Mouse (Mus musculus) heart, embryonic 12.5 days (tissue): ENCODE results near the gene Aagab. TPM values are rescaled to one million over a fixed set of nuclear protein-coding genes. Genes with fewer than 3 reads are reported as not detected.

Experiments used
- ATAC-seq: fragments of 200-750 bp; cut with Nextera tagmentation; 2 replicates; pipeline ENCODE4 v1.8.0; 2017; ENCODE audit warnings: moderate TSS enrichment, moderate library complexity; ENCODE audit not compliant: insufficient number of reproducible peaks, low FRiP score
- H3K27ac ChIP-seq: fragments of 300-500 bp; sonication (generic); 2 replicates; pipeline ENCODE4 v1.5.1; 2016; ENCODE audit warnings: mild to moderate bottlenecking, moderate library complexity; ENCODE audit not compliant: poor library complexity, severe bottlenecking
- H3K27me3 ChIP-seq: fragments of 300-500 bp; sonication (generic); replicated peaks from 2 replicates; pipeline ENCODE4 v1.6.1; 2016; ENCODE audit warnings: mild to moderate bottlenecking, moderate library complexity
- H3K36me3 ChIP-seq: fragments of 300-500 bp; sonication (generic); 2 replicates; pipeline ENCODE4 v1.6.1; 2016; ENCODE audit warnings: mild to moderate bottlenecking, moderate library complexity
- H3K4me1 ChIP-seq: fragments of 300-500 bp; sonication (generic); replicated peaks from 2 replicates; pipeline ENCODE4 v1.6.1; 2016; ENCODE audit warnings: mild to moderate bottlenecking
- H3K4me2 ChIP-seq: fragments of 300-500 bp; sonication (generic); 2 replicates; pipeline ENCODE4 v1.6.1; 2016; ENCODE audit warnings: mild to moderate bottlenecking, moderate library complexity
- H3K4me3 ChIP-seq: fragments of 300-500 bp; sonication (generic); 2 replicates; pipeline ENCODE4 v1.5.1; 2016; ENCODE audit warnings: mild to moderate bottlenecking
- H3K9ac ChIP-seq: fragments of 300-500 bp; sonication (generic); 2 replicates; pipeline ENCODE4 v1.6.1; 2016; ENCODE audit warnings: mild to moderate bottlenecking, moderate library complexity
- H3K9me3 ChIP-seq: fragments of 300-500 bp; sonication (generic); replicated peaks from 2 replicates; pipeline ENCODE4 v1.6.1; 2016; ENCODE audit warnings: mild to moderate bottlenecking, moderate library complexity
- WGBS: fragments of 180-500 bp; shearing (Covaris S2); methylation state at CpG from one replicate; pipeline ENCODE4 v1.1.7; 2016; 5-methylcytosine and 5-hydroxymethylcytosine counted together
- polyA plus RNA-seq: library from polyadenylated mRNA; unstranded; fragments of >200 nt; fragmentation: Nextera tagmentation; extraction: Ambion mirVana; gene quantifications from 2 replicates; pipeline ENCODE4 v1.2.1, GENCODE M21; 2016

Gene Aagab
- 23.2 and 26.2 TPM in 2 replicates for polyA plus RNA-seq

DNA sequence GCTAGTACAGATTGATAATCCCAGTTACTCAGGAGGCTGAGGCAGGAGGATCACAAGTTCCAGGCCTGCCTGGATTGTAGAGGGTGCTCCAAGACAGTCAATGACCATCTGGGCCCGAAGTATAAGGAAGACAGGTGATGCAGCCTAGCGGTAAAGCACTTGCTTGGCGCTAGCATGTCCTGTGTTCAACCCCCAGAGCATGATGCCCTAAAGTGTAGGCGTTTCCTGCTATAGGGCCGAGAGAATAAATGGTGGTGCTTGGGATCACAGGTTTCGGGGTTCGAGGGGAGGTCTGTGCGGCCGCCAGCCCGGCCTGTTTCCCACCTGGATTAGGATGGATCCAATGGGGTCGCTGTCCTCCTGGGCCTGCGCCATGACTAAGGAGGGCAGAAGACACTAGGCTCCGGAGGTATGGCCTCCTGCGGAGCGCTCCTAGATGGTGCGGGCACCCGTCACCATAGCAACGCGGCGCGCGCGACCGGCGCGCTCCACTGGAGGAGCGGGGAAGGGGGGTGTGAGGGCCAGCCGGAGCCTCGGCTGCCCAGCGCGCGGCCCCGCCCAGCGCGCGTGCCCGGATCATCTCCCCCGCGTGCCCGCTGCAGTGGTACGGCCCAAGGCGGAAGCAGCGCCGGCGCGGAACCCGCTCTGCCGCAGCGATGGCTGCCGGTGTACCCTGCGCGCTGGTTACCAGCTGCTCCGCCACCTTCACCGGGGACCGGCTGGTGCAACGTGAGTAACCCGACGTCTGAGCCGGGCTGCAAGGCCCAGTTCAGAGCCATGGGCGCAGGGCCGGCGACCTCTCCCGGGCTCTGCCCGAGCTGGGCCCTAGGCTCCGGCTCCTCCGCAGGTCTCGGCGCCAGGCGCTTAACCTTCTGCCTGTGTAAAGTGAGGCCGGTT is at the start of gene Aagab, which contains the start of gene Iqch:
Gene Aagab, plus strand, starts transcription at position 618 of the 897 bp plus-strand sequence.
Gene Iqch, minus strand, starts transcription at position 451 of the 897 bp plus-strand sequence.
- Histone ChIP-seq H3K36me3 (no peaks in the 10 kb centered on the region), H3K27ac (no peak within 1 kb of the TSS), H3K9ac (peak within 1 kb of the TSS; percentile 83), H3K4me1 (peaks cover 26% of the 10 kb centered on the region), H3K4me2 (peak within 1 kb of the TSS; percentile 73), H3K4me3 (peak within 1 kb of the TSS; percentile 81), H3K27me3 (no peaks in the 10 kb centered on the region), H3K9me3 (no peaks in the 10 kb centered on the region)
- WGBS = 1% methylated on average over 70 of the region's 70 CpGs
- peak; percentile 99 for ATAC-seq

DNA sequence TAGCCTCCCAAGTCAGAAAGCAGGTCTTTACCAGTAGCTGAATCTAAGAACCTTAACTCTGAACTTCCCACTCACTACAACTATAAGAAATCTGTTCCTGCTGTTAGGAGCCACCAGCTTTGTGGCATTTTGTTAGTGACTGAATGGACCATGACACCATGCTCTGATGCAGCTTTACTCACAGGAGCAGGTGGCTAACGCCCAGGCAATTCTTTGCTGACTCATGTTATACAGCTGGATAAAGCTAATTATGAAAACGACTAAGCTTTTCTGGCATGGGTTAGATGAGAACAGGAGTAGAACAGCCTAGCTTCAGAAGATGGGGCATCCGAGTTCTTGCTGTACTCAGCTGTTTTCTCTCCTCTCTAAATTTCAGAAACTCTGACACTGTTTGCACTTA is 48.8 kb upstream of the Aagab start:
- no peaks in the 10 kb centered on the region for H3K36me3 ChIP-seq
- H3K4me1 ChIP-seq = peaks cover 9% of the 10 kb centered on the region
- H3K27ac ChIP-seq = no peak overlapping the region
- H3K4me3 ChIP-seq = no peak overlapping the region
- WGBS = 76% methylated on average over 3 of the region's 3 CpGs
- peaks cover 9% of the 10 kb centered on the region; the same call in 1 of the 2 replicates for H3K27me3 ChIP-seq
- ATAC-seq = no peak
- H3K9me3 ChIP-seq = no peaks in the 10 kb centered on the region
- H3K9ac ChIP-seq = no peak overlapping the region
- H3K4me2 ChIP-seq = no peak overlapping the region

DNA sequence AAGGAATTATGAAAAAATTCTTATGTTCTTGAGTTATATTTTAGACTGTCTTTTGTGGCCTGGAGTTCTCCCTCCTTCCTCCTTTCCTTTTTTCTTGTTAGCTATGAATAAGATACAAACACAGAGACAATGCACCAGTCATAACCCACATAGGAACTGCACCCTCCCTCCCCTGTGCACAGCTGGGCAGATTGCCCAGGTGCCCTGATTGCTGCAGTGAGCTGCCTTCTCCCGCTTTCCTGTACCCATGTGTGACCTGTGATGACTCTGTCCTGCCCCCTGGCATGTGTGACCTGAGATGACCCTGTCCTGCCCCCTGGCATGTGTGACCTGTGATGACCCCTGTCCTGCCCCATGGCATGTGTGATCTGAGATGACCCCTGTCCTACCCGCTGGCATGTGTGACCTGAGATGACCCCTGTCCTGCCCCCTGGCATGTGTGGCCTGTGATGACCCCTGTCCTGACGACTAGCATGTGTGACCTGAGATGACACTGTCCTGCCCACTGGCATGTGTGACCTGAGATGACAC is 46.9 kb upstream of the Aagab start:
- WGBS = 59% methylated on average over 3 of the region's 3 CpGs
- ATAC-seq = no peak
- no peaks in the 10 kb centered on the region for H3K9me3 ChIP-seq
- no peak overlapping the region for H3K4me3 ChIP-seq
- H3K27ac ChIP-seq = no peak overlapping the region
- H3K27me3 ChIP-seq = 0 out of 2 replicates have a peak, but pooled peaks cover 4% of the 10 kb centered on the region
- no peak overlapping the region for H3K9ac ChIP-seq
- H3K4me2 ChIP-seq = no peak overlapping the region
- 0 out of 2 replicates have a peak, but pooled peaks cover 3% of the 10 kb centered on the region for H3K4me1 ChIP-seq
- no peaks in the 10 kb centered on the region for H3K36me3 ChIP-seq

- ATAC-seq = no peak
- no peak overlapping the region for H3K9ac ChIP-seq
Measured at GRCm38 (mm10) chr9:63556316-63556715, 46.1 kb upstream of the Aagab start.

GRCm38 (mm10) chr9:63556933-63557332 is 45.5 kb upstream of the Aagab start:
- Histone ChIP-seq H3K9ac (no peak overlapping the region), H3K27ac (no peak overlapping the region), H3K4me1 (0 out of 2 replicates have a peak, but pooled peaks cover 3% of the 10 kb centered on the region), H3K4me2 (no peak overlapping the region), H3K9me3 (no peaks in the 10 kb centered on the region), H3K36me3 (no peaks in the 10 kb centered on the region), H3K27me3 (0 out of 2 replicates have a peak, but pooled peaks cover 10% of the 10 kb centered on the region), H3K4me3 (no peak overlapping the region)
- 71% methylated on average over 8 of the region's 8 CpGs for WGBS
- ATAC-seq = no peak

More at GRCm38 (mm10) chr9:63556316-63556715, 46.1 kb upstream of the Aagab start:
- Histone ChIP-seq H3K9me3 (no peaks in the 10 kb centered on the region), H3K27me3 (0 out of 2 replicates have a peak, but pooled peaks cover 9% of the 10 kb centered on the region), H3K4me1 (0 out of 2 replicates have a peak, but pooled peaks cover 3% of the 10 kb centered on the region), H3K27ac (no peak overlapping the region), H3K36me3 (no peaks in the 10 kb centered on the region), H3K4me2 (no peak overlapping the region), H3K4me3 (no peak overlapping the region)
- 45% methylated on average over 1 of the region's 1 CpGs for WGBS

DNA sequence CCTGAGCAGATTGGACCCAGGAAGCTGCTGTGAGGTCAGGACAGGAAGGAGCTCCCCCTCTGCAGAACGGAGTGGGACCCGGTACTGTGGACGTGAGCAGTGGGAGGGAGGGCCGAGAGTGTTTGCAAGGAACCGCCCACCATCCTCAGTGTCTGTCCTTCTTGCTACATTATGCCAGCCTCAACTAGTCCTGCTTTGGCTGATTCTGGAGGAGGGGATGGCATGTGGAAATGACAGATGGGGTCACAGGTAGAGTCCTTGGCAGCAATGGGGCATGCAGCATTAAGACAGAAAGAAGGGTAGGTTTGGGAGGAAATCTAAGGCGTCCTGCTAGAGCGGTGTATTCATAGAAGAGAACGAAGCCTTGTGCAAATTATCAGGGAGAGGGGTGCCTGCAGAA is 40.5 kb upstream of the Aagab start:
- no peak overlapping the region for H3K4me3 ChIP-seq
- WGBS = 69% methylated on average over 8 of the region's 8 CpGs

DNA sequence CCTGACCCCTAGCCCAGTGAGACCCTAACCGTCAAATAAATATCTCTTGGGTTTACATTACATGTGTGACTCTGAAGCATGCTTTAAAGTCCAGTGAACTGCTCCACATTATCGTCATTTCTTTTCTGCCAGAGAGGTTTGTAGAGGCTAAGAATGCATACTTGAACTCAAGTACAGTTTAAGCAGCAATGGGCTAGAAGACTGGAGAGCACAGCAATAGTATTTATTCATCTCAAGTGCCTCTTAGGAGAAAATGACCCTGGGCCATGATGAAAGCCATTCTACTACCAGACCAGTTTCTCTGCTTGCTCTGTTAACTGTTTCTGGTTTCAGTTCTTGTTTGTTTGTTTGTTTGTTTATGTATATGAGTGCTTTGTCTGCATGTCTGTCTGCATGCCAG is 39.0 kb upstream of the Aagab start:
- no peak overlapping the region for H3K27ac ChIP-seq
- WGBS = 54% methylated on average over 2 of the region's 2 CpGs
- peaks cover 7% of the 10 kb centered on the region for H3K4me1 ChIP-seq

More for the DNA sequence above, 40.5 kb upstream of the Aagab start:
- Histone ChIP-seq H3K27me3 (peaks cover 18% of the 10 kb centered on the region; the same call in 1 of the 2 replicates), H3K4me2 (no peak overlapping the region), H3K36me3 (no peaks in the 10 kb centered on the region), H3K27ac (no peak overlapping the region), H3K9ac (no peak overlapping the region), H3K4me1 (no peaks in the 10 kb centered on the region), H3K9me3 (no peaks in the 10 kb centered on the region; the same call in 1 of the 2 replicates)
- ATAC-seq = no peak

DNA sequence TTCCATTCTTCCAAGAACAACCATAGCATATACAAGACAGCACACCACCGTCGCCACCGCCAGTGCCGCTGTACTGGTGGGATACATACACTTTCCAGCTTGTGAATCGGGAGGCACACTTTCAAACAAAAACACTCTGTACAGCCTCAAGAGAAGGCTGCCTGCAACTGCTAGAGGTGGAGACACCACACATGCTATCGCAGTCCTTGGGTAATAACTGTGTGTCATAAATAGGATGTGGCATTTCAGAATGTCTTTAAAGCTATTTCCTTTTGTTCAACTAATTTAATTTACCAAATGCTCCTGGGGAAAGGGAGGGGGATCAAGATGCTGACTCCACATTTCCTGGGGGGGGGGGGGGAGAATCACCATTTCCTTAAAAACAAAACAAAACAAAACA is 34.1 kb upstream of the Aagab start:
- ATAC-seq = no peak
- H3K36me3 ChIP-seq = no peaks in the 10 kb centered on the region
- H3K9ac ChIP-seq = no peak overlapping the region
- no peak overlapping the region for H3K4me3 ChIP-seq
- 0 out of 2 replicates have a peak, but pooled peaks cover 5% of the 10 kb centered on the region for H3K27me3 ChIP-seq
- no peak overlapping the region for H3K27ac ChIP-seq
- peaks cover 21% of the 10 kb centered on the region for H3K4me1 ChIP-seq
- WGBS = 80% methylated on average over 6 of the region's 6 CpGs
- H3K9me3 ChIP-seq = no peaks in the 10 kb centered on the region; the same call in 1 of the 2 replicates
- peak overlapping the region; percentile 48; the same call in 1 of the 2 replicates for H3K4me2 ChIP-seq

More for the DNA sequence above, 39.0 kb upstream of the Aagab start:
- Histone ChIP-seq H3K4me3 (no peak overlapping the region), H3K9me3 (no peaks in the 10 kb centered on the region; the same call in 1 of the 2 replicates), H3K36me3 (no peaks in the 10 kb centered on the region), H3K27me3 (peaks cover 18% of the 10 kb centered on the region; the same call in 1 of the 2 replicates), H3K4me2 (no peak overlapping the region), H3K9ac (no peak overlapping the region)
- no peak for ATAC-seq

DNA sequence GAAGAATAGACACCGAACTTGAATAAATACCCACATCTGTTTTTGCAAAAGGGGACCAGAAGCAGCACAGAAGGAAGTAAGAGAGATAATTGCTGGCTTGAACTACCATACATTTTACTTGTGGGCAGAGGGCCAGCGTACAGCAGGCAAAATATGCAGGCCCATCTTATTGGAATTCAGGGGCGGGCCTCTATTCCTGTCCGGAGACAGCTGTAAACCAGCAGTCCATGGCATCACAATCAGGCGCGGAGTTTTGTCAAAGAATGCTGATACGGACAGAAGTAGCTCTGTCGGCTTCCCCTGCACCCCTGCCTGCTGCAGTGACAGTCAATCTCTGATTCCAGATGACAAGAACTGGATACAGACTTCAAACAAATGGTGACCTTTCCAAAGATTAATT is 33.7 kb upstream of the Aagab start:
- Histone ChIP-seq H3K9ac (no peak overlapping the region), H3K4me3 (no peak overlapping the region), H3K27me3 (0 out of 2 replicates have a peak, but pooled peaks cover 5% of the 10 kb centered on the region), H3K27ac (no peak overlapping the region), H3K4me2 (peak overlapping the region; percentile 48), H3K36me3 (no peaks in the 10 kb centered on the region), H3K4me1 (peaks cover 21% of the 10 kb centered on the region), H3K9me3 (no peaks in the 10 kb centered on the region; the same call in 1 of the 2 replicates)
- WGBS = 10% methylated on average over 8 of the region's 8 CpGs
- ATAC-seq = 0 out of 2 replicates have a peak, but pooled peaks have one; percentile 33

GRCm38 (mm10) chr9:63571895-63572294 is 30.6 kb upstream of the Aagab start:
- Histone ChIP-seq H3K36me3 (no peaks in the 10 kb centered on the region), H3K9me3 (no peaks in the 10 kb centered on the region), H3K4me2 (no peak overlapping the region), H3K9ac (no peak overlapping the region), H3K27ac (no peak overlapping the region), H3K4me1 (peaks cover 21% of the 10 kb centered on the region), H3K4me3 (no peak overlapping the region), H3K27me3 (0 out of 2 replicates have a peak, but pooled peaks cover 4% of the 10 kb centered on the region)
- WGBS = 27% methylated on average over 6 of the region's 6 CpGs
- no peak for ATAC-seq

GRCm38 (mm10) chr9:63572874-63573273 is 29.6 kb upstream of the Aagab start:
- H3K4me3 ChIP-seq = no peak overlapping the region
- H3K27me3 ChIP-seq = no peaks in the 10 kb centered on the region
- H3K9ac ChIP-seq = no peak overlapping the region
- no peaks in the 10 kb centered on the region for H3K9me3 ChIP-seq
- peaks cover 19% of the 10 kb centered on the region for H3K4me1 ChIP-seq
- no peak for ATAC-seq
- no peak overlapping the region for H3K4me2 ChIP-seq
- WGBS = 73% methylated on average over 7 of the region's 7 CpGs
- no peaks in the 10 kb centered on the region for H3K36me3 ChIP-seq
- no peak overlapping the region for H3K27ac ChIP-seq
